Mouse (Mus musculus): ENCODE results near the gene Dhx58.

GRCm38 (mm10) chr11:100737105-100737733 is 33.1 kb upstream of the Dhx58 start:
- TF ChIP-seq POLR2A (IDR thresholded peaks at IDR 0.05; ENCODE audit: insufficient read length, low read depth) (no peak), USF1 (IDR thresholded peaks at IDR 0.05; ENCODE audit: low read depth) (no peak), TCF12 (IDR thresholded peaks at IDR 0.05; ENCODE audit: insufficient read depth, poor library complexity, severe bottlenecking) (no peak), POLR2AphosphoS2 (IDR thresholded peaks at IDR 0.05; ENCODE audit: insufficient read length, low read depth) (no peak), MAX (IDR thresholded peaks at IDR 0.05; ENCODE audit: low read depth) (no peak), E2F4 (IDR thresholded peaks at IDR 0.05; ENCODE audit: insufficient read depth) (no peak)
